Mouse (Mus musculus): ENCODE measurements around the gene Camta2. TPM values are rescaled to one million over a fixed set of nuclear protein-coding genes. Genes with fewer than 3 reads are reported as not detected.

Gene Camta2
- total RNA-seq, 1 experiment: 3.9 TPM

- peaks cover 10% of the 10 kb centered on the region for H3K36me3 ChIP-seq (ENCODE audit: control insufficient read depth, insufficient read depth, low read length, poor library complexity, severe bottlenecking)
- peaks cover 0 to 10% of the 10 kb centered on the region in 2 experiments; a peak in 2 of 4 replicates for H3K4me1 ChIP-seq (ENCODE audit: control insufficient read depth in 2 of 2, insufficient read depth in 2 of 2, low read length in 2 of 2, poor library complexity in 1 of 2)
- H3K27ac ChIP-seq (ENCODE audit: insufficient read depth, low read depth, low read length, poor library complexity, severe bottlenecking): peak within 1 kb of the TSS; percentile 84
- peak; percentile 80 for DNase-seq (ENCODE audit: low read depth, low spot score)
- peak within 1 kb of the TSS; percentile 89 for H3K9ac ChIP-seq (ENCODE audit: insufficient read depth, low read depth, low read length, poor library complexity, severe bottlenecking)
- H3K9me3 ChIP-seq (ENCODE audit: control insufficient read depth, insufficient read depth, low read depth, low read length): no peaks in the 10 kb centered on the region
- peak within 1 kb of the TSS; percentile 90 to 100 for H3K4me3 ChIP-seq (ENCODE audit: insufficient read depth in 1 of 2, low read depth in 1 of 2, low read length in 2 of 2, poor library complexity in 1 of 2, severe bottlenecking in 1 of 2)
- in situ Hi-C loops (cut with MboI; ENCODE audit: low sequenced_read_pairs in 2 of 2, unreplicated experiment in 2 of 2): no loop called here
- TF ChIP-seq MAFK (IDR thresholded peaks at IDR 0.05; ENCODE audit: insufficient read depth, low read depth, low read length) (no peak), CHD2 (IDR thresholded peaks at IDR 0.05; ENCODE audit: low read depth, low read length) (no peak), HCFC1 (IDR thresholded peaks at IDR 0.05; ENCODE audit: borderline replicate concordance, insufficient read depth, low read length) (0 out of 2 replicates have a peak, but pooled peaks have one; percentile 53), ZC3H11A (IDR thresholded peaks at IDR 0.05; ENCODE audit: borderline replicate concordance, low read depth, low read length) (no peak), ZNF384 (IDR thresholded peaks at IDR 0.05; ENCODE audit: low read depth, low read length) (no peak)
Measured at GRCm38 (mm10) chr11:70699722-70700556, 12.0 kb upstream of the Camta2 start, which contains the start of the genes Inca1 and Kif1c. Inca1 (minus strand) TSS chr11:70700155. Kif1c (plus strand) TSS chr11:70700548.

DNA sequence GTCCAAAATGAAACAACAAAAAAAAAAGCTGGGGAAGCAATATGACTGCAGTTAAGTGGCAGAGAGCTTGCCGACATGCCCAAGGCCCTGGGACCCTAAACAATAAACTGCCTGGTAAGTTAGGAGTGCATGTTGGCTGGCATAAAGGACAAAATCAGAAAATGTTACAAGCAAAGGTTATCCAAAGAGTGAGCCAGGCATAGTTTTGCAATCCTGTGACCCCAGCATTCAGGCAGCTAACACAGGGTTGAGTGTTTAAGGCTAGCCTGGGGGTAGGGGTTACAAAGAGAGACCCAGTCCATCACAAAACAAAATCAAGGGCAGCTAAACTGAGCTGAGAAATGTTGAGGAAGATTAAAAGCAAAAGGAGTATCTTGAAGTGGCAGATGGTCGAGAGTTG is 11.1 kb upstream of the Camta2 start:
- Histone ChIP-seq H3K9ac (ENCODE audit: insufficient read depth, low read depth, low read length, poor library complexity, severe bottlenecking) (no peak overlapping the region), H3K4me3 (ENCODE audit: insufficient read depth in 1 of 2, low read depth in 1 of 2, low read length in 2 of 2, poor library complexity in 1 of 2, severe bottlenecking in 1 of 2) (no peak overlapping the region), H3K4me1 (ENCODE audit: control insufficient read depth in 2 of 2, insufficient read depth in 2 of 2, low read length in 2 of 2, poor library complexity in 1 of 2) (peaks cover 0 to 8% of the 10 kb centered on the region in 2 experiments; a peak in 2 of 4 replicates), H3K36me3 (ENCODE audit: control insufficient read depth, insufficient read depth, low read length, poor library complexity, severe bottlenecking) (peaks cover 4% of the 10 kb centered on the region; the same call in 1 of the 2 replicates), H3K9me3 (ENCODE audit: control insufficient read depth, insufficient read depth, low read depth, low read length) (no peaks in the 10 kb centered on the region), H3K27ac (ENCODE audit: insufficient read depth, low read depth, low read length, poor library complexity, severe bottlenecking) (no peak overlapping the region)
- in situ Hi-C loops (cut with MboI; ENCODE audit: low sequenced_read_pairs in 2 of 2, unreplicated experiment in 2 of 2): no loop called here
- TF ChIP-seq MAFK (IDR thresholded peaks at IDR 0.05; ENCODE audit: insufficient read depth, low read depth, low read length): no peak
- TF ChIP-seq HCFC1 (IDR thresholded peaks at IDR 0.05; ENCODE audit: borderline replicate concordance, insufficient read depth, low read length): no peak
- DNase-seq (ENCODE audit: low read depth, low spot score): no peak

- TF ChIP-seq ZC3H11A (IDR thresholded peaks at IDR 0.05; ENCODE audit: borderline replicate concordance, low read depth, low read length): no peak
- TF ChIP-seq MAFK (IDR thresholded peaks at IDR 0.05; ENCODE audit: insufficient read depth, low read depth, low read length): no peak
- TF ChIP-seq HCFC1 (IDR thresholded peaks at IDR 0.05; ENCODE audit: borderline replicate concordance, insufficient read depth, low read length): no peak
- no peak for TF ChIP-seq ZNF384 (IDR thresholded peaks at IDR 0.05; ENCODE audit: low read depth, low read length)
- TF ChIP-seq CHD2 (IDR thresholded peaks at IDR 0.05; ENCODE audit: low read depth, low read length): no peak
- no peak overlapping the region for H3K4me3 ChIP-seq (ENCODE audit: insufficient read depth in 1 of 2, low read depth in 1 of 2, low read length in 2 of 2, poor library complexity in 1 of 2, severe bottlenecking in 1 of 2)
- in situ Hi-C loops (cut with MboI; ENCODE audit: low sequenced_read_pairs in 2 of 2, unreplicated experiment in 2 of 2): no loop called here
- no peak overlapping the region for H3K9ac ChIP-seq (ENCODE audit: insufficient read depth, low read depth, low read length, poor library complexity, severe bottlenecking)
- no peaks in the 10 kb centered on the region for H3K9me3 ChIP-seq (ENCODE audit: control insufficient read depth, insufficient read depth, low read depth, low read length)
- H3K36me3 ChIP-seq (ENCODE audit: control insufficient read depth, insufficient read depth, low read length, poor library complexity, severe bottlenecking): no peaks in the 10 kb centered on the region
- DNase-seq (ENCODE audit: low read depth, low spot score): no peak
- peaks cover 0 to 6% of the 10 kb centered on the region in 2 experiments; a peak in 2 of 4 replicates for H3K4me1 ChIP-seq (ENCODE audit: control insufficient read depth in 2 of 2, insufficient read depth in 2 of 2, low read length in 2 of 2, poor library complexity in 1 of 2)
- H3K27ac ChIP-seq (ENCODE audit: insufficient read depth, low read depth, low read length, poor library complexity, severe bottlenecking): no peak overlapping the region
Measured at GRCm38 (mm10) chr11:70697376-70697775, 9.5 kb upstream of the Camta2 start.

GRCm38 (mm10) chr11:70693504-70693903 is 5.6 kb upstream of the Camta2 start:
- TF ChIP-seq HCFC1 (IDR thresholded peaks at IDR 0.05; ENCODE audit: borderline replicate concordance, insufficient read depth, low read length): no peak
- in situ Hi-C loops (cut with MboI; ENCODE audit: low sequenced_read_pairs in 2 of 2, unreplicated experiment in 2 of 2): no loop called here
- H3K27ac ChIP-seq (ENCODE audit: insufficient read depth, low read depth, low read length, poor library complexity, severe bottlenecking): no peak overlapping the region
- no peak for DNase-seq (ENCODE audit: low read depth, low spot score)
- H3K4me1 ChIP-seq (ENCODE audit: control insufficient read depth in 2 of 2, insufficient read depth in 2 of 2, low read length in 2 of 2, poor library complexity in 1 of 2): no peaks in the 10 kb centered on the region
- no peaks in the 10 kb centered on the region for H3K9me3 ChIP-seq (ENCODE audit: control insufficient read depth, insufficient read depth, low read depth, low read length)
- H3K36me3 ChIP-seq (ENCODE audit: control insufficient read depth, insufficient read depth, low read length, poor library complexity, severe bottlenecking): no peaks in the 10 kb centered on the region
- H3K9ac ChIP-seq (ENCODE audit: insufficient read depth, low read depth, low read length, poor library complexity, severe bottlenecking): no peak overlapping the region
- no peak overlapping the region for H3K4me3 ChIP-seq (ENCODE audit: insufficient read depth in 1 of 2, low read depth in 1 of 2, low read length in 2 of 2, poor library complexity in 1 of 2, severe bottlenecking in 1 of 2)
